Mouse (Mus musculus) bone marrow macrophage, adult 2 months (primary cell): Measurements from ENCODE around the gene C2cd3.

Experiments used
- CTCF ChIP-seq: IDR thresholded peaks from 2 replicates; pipeline ENCODE4 v1.5.1; 2012; ENCODE audit warnings: low read depth, mild to moderate bottlenecking, low read length, moderate library complexity
- POLR2A ChIP-seq: IDR thresholded peaks from 2 replicates; pipeline ENCODE4 v1.6.1; 2012; ENCODE audit warnings: mild to moderate bottlenecking, low read depth, low read length, borderline replicate concordance

DNA sequence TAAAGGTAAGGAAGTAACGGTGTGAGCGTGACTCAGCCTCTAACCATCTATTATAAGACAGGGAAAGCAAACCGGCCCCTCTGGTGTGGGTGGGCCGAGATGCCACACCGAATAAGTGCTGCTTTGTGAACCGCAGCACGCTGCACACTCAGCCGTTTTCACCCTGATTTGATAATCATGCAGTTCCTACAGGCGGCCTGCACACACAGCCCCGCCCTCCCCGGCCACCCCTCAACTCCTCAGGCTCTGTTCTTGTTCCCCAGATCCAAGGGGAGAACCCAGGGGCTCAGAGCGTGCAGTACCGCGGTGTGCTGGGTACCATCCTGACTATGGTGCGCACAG lies 107.8 kb downstream of the C2cd3 start:
- TF ChIP-seq CTCF (no peak), POLR2A (no peak)
